In genomic region chr13:79057424-79057823, GRCm38 (mm10) we compare ENCODE assay signal across 14 mouse cellular contexts.
"Had no signal": no experiment of that assay in that cellular context is flagged by ENCODE, and none has a peak within 500 bp of the region (broad histone marks: within the 10 kb centered on the region; RNA-seq: fewer than 3 reads in every experiment).

No protein-coding gene starts in this region.

- DNase-seq: lung, adult 18-20 months; lung, embryonic 14.5 days; lung, postnatal 10 days; lung, postnatal 4 days; midbrain, embryonic 14.5 days; retina, postnatal 1 day; right cerebral cortex, adult 18-20 months; right cerebral cortex, postnatal 25 days; right cerebral cortex, postnatal 4 days; spleen, adult 18-20 months; thymus, adult 2 months; thymus, postnatal 25 days; thymus, postnatal 4 days had no signal

- ATAC-seq: midbrain, embryonic 16.5 days had no signal
